Mouse (Mus musculus): Measurements from ENCODE around the gene Lgals1. TPM values are rescaled to one million over a fixed set of nuclear protein-coding genes. Genes with fewer than 3 reads are reported as not detected.

Gene Lgals1
- polyA plus RNA-seq, 1 experiment from 2014 or later: 105 TPM

DNA sequence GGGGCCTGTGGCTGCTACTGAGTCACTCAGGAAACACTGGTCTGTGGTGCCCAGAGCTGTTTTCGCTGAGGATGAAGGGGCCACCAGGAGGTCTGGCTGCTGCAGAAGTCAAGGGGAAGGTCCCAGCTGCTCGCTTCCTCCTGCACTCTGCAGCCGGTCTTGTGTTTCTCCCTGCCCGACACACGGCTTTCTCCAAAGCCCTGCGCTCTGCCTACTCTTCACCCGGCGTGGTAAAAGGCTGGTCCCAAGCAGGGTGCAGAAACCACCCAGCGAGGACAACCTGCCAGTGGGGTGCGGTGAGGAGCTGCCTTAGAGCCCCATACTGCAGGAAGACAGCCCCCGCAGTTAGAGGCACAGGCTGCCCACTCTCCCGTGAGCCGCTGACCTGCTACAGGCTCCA, 31.8 kb upstream of the Lgals1 start:
- Histone ChIP-seq H3K4me1 (ENCODE audit: control insufficient read depth, insufficient read depth, low read depth, low read length) (peaks cover 1% of the 10 kb centered on the region; the same call in 1 of the 2 replicates), H3K9ac (ENCODE audit: low read depth, low read length) (peak overlapping the region; percentile 22), H3K27ac (ENCODE audit: low read depth, low read length) (0 out of 2 replicates have a peak overlapping the region, but pooled peaks have one; percentile 6), H3K4me2 (ENCODE audit: low read length) (no peak overlapping the region), H3K36me3 (ENCODE audit: control insufficient read depth, insufficient read depth, low read length) (peaks cover 18% of the 10 kb centered on the region), H3K4me3 (ENCODE audit: low read length) (no peak overlapping the region), H3K9me3 (ENCODE audit: control insufficient read depth, low read length) (no peaks in the 10 kb centered on the region), H3K27me3 (replicated peaks; ENCODE audit: control insufficient read depth, insufficient read depth, low read length) (no peaks in the 10 kb centered on the region)
- ATAC-seq: no peak
- 79% methylated on average over 13 of the region's 13 CpGs for WGBS

DNA sequence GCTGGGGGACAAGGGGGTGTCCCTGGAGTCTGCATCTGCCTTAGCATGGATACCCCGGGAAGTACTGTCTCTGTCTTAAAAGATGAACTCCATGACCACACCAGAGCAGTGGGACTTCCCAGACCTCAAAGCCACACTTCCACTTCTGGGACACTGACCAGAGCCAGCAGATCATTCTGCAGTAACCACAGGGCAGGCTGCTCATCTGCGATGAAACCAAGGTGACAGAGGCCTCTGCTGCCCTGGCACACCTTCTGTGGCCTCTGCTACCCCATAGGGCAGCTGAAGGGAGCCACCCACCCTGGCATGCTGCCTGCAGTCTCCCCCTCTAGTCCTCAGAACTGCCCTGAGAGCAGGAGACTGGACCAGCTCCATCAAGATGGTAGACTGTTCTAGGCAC, 30.8 kb upstream of the Lgals1 start:
- Histone ChIP-seq H3K4me3 (ENCODE audit: low read length) (no peak overlapping the region), H3K4me1 (ENCODE audit: control insufficient read depth, insufficient read depth, low read depth, low read length) (peaks cover 11% of the 10 kb centered on the region), H3K27ac (ENCODE audit: low read depth, low read length) (no peak overlapping the region), H3K36me3 (ENCODE audit: control insufficient read depth, insufficient read depth, low read length) (peaks cover 16% of the 10 kb centered on the region), H3K4me2 (ENCODE audit: low read length) (no peak overlapping the region), H3K9ac (ENCODE audit: low read depth, low read length) (no peak overlapping the region), H3K27me3 (replicated peaks; ENCODE audit: control insufficient read depth, insufficient read depth, low read length) (peaks cover 7% of the 10 kb centered on the region), H3K9me3 (ENCODE audit: control insufficient read depth, low read length) (no peaks in the 10 kb centered on the region)
- 76% methylated on average over 2 of the region's 2 CpGs for WGBS
- ATAC-seq: no peak

- WGBS: 83% methylated on average over 3 of the region's 3 CpGs
Measured at GRCm38 (mm10) chr15:78896149-78896548, 30.4 kb upstream of the Lgals1 start.

GRCm38 (mm10) chr15:78897488-78897887, 29.0 kb upstream of the Lgals1 start:
- ATAC-seq: no peak
- Histone ChIP-seq H3K9ac (ENCODE audit: low read depth, low read length) (no peak overlapping the region), H3K27ac (ENCODE audit: low read depth, low read length) (no peak overlapping the region), H3K4me1 (ENCODE audit: control insufficient read depth, insufficient read depth, low read depth, low read length) (peaks cover 12% of the 10 kb centered on the region), H3K36me3 (ENCODE audit: control insufficient read depth, insufficient read depth, low read length) (peaks cover 3% of the 10 kb centered on the region; the same call in 1 of the 2 replicates), H3K9me3 (ENCODE audit: control insufficient read depth, low read length) (no peaks in the 10 kb centered on the region), H3K27me3 (replicated peaks; ENCODE audit: control insufficient read depth, insufficient read depth, low read length) (peaks cover 10% of the 10 kb centered on the region), H3K4me2 (ENCODE audit: low read length) (no peak overlapping the region), H3K4me3 (ENCODE audit: low read length) (no peak overlapping the region)
- 92% methylated on average over 4 of the region's 4 CpGs for WGBS

More at GRCm38 (mm10) chr15:78896149-78896548, 30.4 kb upstream of the Lgals1 start:
- no peak overlapping the region for H3K4me2 ChIP-seq (ENCODE audit: low read length)
- no peak overlapping the region for H3K4me3 ChIP-seq (ENCODE audit: low read length)
- no peak overlapping the region for H3K27ac ChIP-seq (ENCODE audit: low read depth, low read length)
- no peak overlapping the region for H3K9ac ChIP-seq (ENCODE audit: low read depth, low read length)
- peaks cover 10% of the 10 kb centered on the region for H3K27me3 ChIP-seq (replicated peaks; ENCODE audit: control insufficient read depth, insufficient read depth, low read length)
- H3K9me3 ChIP-seq (ENCODE audit: control insufficient read depth, low read length): no peaks in the 10 kb centered on the region
- H3K4me1 ChIP-seq (ENCODE audit: control insufficient read depth, insufficient read depth, low read depth, low read length): peaks cover 12% of the 10 kb centered on the region
- ATAC-seq: no peak
- H3K36me3 ChIP-seq (ENCODE audit: control insufficient read depth, insufficient read depth, low read length): peaks cover 14% of the 10 kb centered on the region

DNA sequence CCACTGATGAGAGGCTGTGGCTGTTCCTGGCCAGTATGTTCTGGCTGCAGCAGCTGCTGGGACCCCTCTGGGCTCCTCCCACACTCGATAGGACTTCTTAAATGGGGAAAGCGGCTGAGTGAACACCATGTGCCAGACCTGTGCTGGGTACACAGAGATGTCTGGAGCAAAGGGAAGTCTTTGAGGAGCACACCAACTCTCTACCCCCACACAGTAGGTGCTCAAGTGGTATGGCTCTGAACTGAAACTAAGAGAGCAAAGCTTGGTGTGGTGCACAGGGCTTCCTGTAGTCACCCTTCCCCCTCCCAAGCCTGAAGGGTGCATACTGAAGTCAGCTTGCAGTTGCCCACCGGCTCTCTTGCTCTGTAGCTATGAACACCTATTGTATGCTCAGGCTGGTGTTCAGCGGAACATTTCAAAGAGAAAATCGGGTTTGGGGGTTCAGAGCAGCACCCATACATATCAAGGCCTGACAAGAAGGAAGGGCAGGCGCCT, 28.0 kb upstream of the Lgals1 start:
- Histone ChIP-seq H3K4me3 (ENCODE audit: low read length) (no peak overlapping the region), H3K27me3 (replicated peaks; ENCODE audit: control insufficient read depth, insufficient read depth, low read length) (peaks cover 10% of the 10 kb centered on the region), H3K9ac (ENCODE audit: low read depth, low read length) (no peak overlapping the region), H3K4me1 (ENCODE audit: control insufficient read depth, insufficient read depth, low read depth, low read length) (peaks cover 12% of the 10 kb centered on the region), H3K27ac (ENCODE audit: low read depth, low read length) (no peak overlapping the region), H3K4me2 (ENCODE audit: low read length) (no peak overlapping the region), H3K9me3 (ENCODE audit: control insufficient read depth, low read length) (no peaks in the 10 kb centered on the region), H3K36me3 (ENCODE audit: control insufficient read depth, insufficient read depth, low read length) (no peaks in the 10 kb centered on the region)
- no peak for ATAC-seq
- 55% methylated on average over 6 of the region's 6 CpGs for WGBS

DNA sequence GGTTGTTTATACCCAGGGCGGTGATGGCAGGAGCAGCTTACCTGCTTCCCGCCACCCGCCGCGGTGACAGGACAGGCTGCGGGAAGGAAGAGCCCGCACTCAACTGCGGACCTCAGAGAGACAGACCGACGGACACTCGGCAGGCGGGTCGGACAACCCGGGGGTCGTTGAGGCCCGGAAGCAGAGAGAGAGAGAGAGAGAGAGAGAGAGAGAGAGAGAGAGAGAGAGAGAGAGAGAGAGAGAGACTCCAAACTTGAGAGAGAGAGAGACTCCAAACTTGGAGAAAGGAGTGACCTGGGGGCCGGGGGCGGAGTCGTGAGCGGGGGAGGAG, 27.2 kb upstream of the Lgals1 start, which contains the start of gene Gm49510:
Gene Gm49510 (plus strand): TSS at position 259 of the 331 bp plus-strand sequence.
- WGBS: 3% methylated on average over 20 of the region's 20 CpGs
- peaks cover 12% of the 10 kb centered on the region for H3K4me1 ChIP-seq (ENCODE audit: control insufficient read depth, insufficient read depth, low read depth, low read length)
- peak within 1 kb of the TSS; percentile 74 for H3K9ac ChIP-seq (ENCODE audit: low read depth, low read length)
- H3K27ac ChIP-seq (ENCODE audit: low read depth, low read length): no peak within 1 kb of the TSS
- no peaks in the 10 kb centered on the region for H3K9me3 ChIP-seq (ENCODE audit: control insufficient read depth, low read length)
- peak within 1 kb of the TSS; percentile 98 for H3K4me2 ChIP-seq (ENCODE audit: low read length)
- peak within 1 kb of the TSS; percentile 61 for H3K4me3 ChIP-seq (ENCODE audit: low read length)
- H3K36me3 ChIP-seq (ENCODE audit: control insufficient read depth, insufficient read depth, low read length): no peaks in the 10 kb centered on the region
- no peak for ATAC-seq
- H3K27me3 ChIP-seq (replicated peaks; ENCODE audit: control insufficient read depth, insufficient read depth, low read length): peaks cover 10% of the 10 kb centered on the region

GRCm38 (mm10) chr15:78899740-78900584, 26.6 kb upstream of the Lgals1 start, which contains the start of gene Sh3bp1:
Gene Sh3bp1 (plus strand): TSS chr15:78899768.
- 2% methylated on average over 39 of the region's 47 CpGs for WGBS
- peak within 1 kb of the TSS; percentile 98 for H3K4me2 ChIP-seq (ENCODE audit: low read length)
- H3K9ac ChIP-seq (ENCODE audit: low read depth, low read length): peak within 1 kb of the TSS; percentile 74
- no peaks in the 10 kb centered on the region for H3K36me3 ChIP-seq (ENCODE audit: control insufficient read depth, insufficient read depth, low read length)
- ATAC-seq: peak; percentile 60; the same call in 1 of the 2 replicates
- H3K4me1 ChIP-seq (ENCODE audit: control insufficient read depth, insufficient read depth, low read depth, low read length): peaks cover 12% of the 10 kb centered on the region
- peak within 1 kb of the TSS; percentile 61 for H3K4me3 ChIP-seq (ENCODE audit: low read length)
- peaks cover 10% of the 10 kb centered on the region for H3K27me3 ChIP-seq (replicated peaks; ENCODE audit: control insufficient read depth, insufficient read depth, low read length)
- no peak within 1 kb of the TSS for H3K27ac ChIP-seq (ENCODE audit: low read depth, low read length)
- no peaks in the 10 kb centered on the region for H3K9me3 ChIP-seq (ENCODE audit: control insufficient read depth, low read length)

GRCm38 (mm10) chr15:78900585-78901421, 25.7 kb upstream of the Lgals1 start:
- Histone ChIP-seq H3K36me3 (ENCODE audit: control insufficient read depth, insufficient read depth, low read length) (no peaks in the 10 kb centered on the region), H3K27me3 (replicated peaks; ENCODE audit: control insufficient read depth, insufficient read depth, low read length) (peaks cover 10% of the 10 kb centered on the region), H3K9me3 (ENCODE audit: control insufficient read depth, low read length) (no peaks in the 10 kb centered on the region), H3K4me3 (ENCODE audit: low read length) (peak overlapping the region; percentile 61), H3K27ac (ENCODE audit: low read depth, low read length) (no peak overlapping the region), H3K4me1 (ENCODE audit: control insufficient read depth, insufficient read depth, low read depth, low read length) (peaks cover 12% of the 10 kb centered on the region), H3K4me2 (ENCODE audit: low read length) (peak overlapping the region; percentile 98), H3K9ac (ENCODE audit: low read depth, low read length) (peak overlapping the region; percentile 38)
- ATAC-seq: no peak
- 31% methylated on average over 18 of the region's 18 CpGs for WGBS

DNA sequence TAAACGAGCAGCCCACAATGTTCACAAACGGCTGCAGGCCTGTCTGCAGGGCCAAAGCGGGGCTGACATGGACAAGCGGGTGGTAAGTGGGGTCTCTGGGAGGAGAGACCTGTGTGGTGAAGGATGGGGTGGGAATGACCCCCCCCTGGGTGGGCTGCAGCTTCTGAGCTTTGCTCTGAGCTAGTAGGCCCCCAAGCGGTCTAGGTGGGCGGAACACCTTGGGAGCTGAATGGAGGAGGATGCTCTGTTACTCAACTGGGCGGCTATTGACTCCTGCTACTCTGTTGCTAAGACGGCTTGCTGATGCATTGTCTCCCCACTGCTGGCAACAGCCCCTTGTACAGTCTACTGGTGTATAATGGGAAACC, 25.1 kb upstream of the Lgals1 start:
- Histone ChIP-seq H3K4me1 (ENCODE audit: control insufficient read depth, insufficient read depth, low read depth, low read length) (peaks cover 12% of the 10 kb centered on the region), H3K27ac (ENCODE audit: low read depth, low read length) (no peak overlapping the region), H3K9ac (ENCODE audit: low read depth, low read length) (no peak overlapping the region), H3K4me2 (ENCODE audit: low read length) (no peak overlapping the region), H3K9me3 (ENCODE audit: control insufficient read depth, low read length) (no peaks in the 10 kb centered on the region), H3K27me3 (replicated peaks; ENCODE audit: control insufficient read depth, insufficient read depth, low read length) (peaks cover 10% of the 10 kb centered on the region), H3K36me3 (ENCODE audit: control insufficient read depth, insufficient read depth, low read length) (no peaks in the 10 kb centered on the region), H3K4me3 (ENCODE audit: low read length) (no peak overlapping the region)
- 45% methylated on average over 8 of the region's 8 CpGs for WGBS
- no peak for ATAC-seq
